Mouse (Mus musculus): ENCODE results near the gene Etv5. TPM values are rescaled to one million over a fixed set of nuclear protein-coding genes. Genes with fewer than 3 reads are reported as not detected.

The Etv5 gene
- polyA plus RNA-seq, 1 experiment from 2014 or later: 15.9 TPM

GRCm38 (mm10) chr16:22417931-22418330 is 21.6 kb downstream of the Etv5 start:
- H3K36me3 ChIP-seq (ENCODE audit: control insufficient read depth, insufficient read depth, low read length): no peaks in the 10 kb centered on the region
- H3K27ac ChIP-seq (replicated peaks; ENCODE audit: low read depth, low read length): no peak overlapping the region
- no peaks in the 10 kb centered on the region for H3K27me3 ChIP-seq (ENCODE audit: control insufficient read depth, insufficient read depth, low read length)
- no peak overlapping the region for H3K9ac ChIP-seq (replicated peaks; ENCODE audit: low read length)
- no peak overlapping the region for H3K4me3 ChIP-seq (replicated peaks; ENCODE audit: low read depth, low read length)
- ATAC-seq (ENCODE audit: low FRiP score, low TSS enrichment): no peak
- 94% methylated on average over 7 of the region's 7 CpGs for WGBS
- no peaks in the 10 kb centered on the region for H3K9me3 ChIP-seq (ENCODE audit: control insufficient read depth, low read length)
- no peaks in the 10 kb centered on the region for H3K4me1 ChIP-seq (ENCODE audit: control insufficient read depth, insufficient read depth, low read length)
- H3K4me2 ChIP-seq (ENCODE audit: low read length): no peak overlapping the region
- no peak for DNase-seq

- Histone ChIP-seq H3K9me3 (ENCODE audit: control insufficient read depth, low read length) (no peaks in the 10 kb centered on the region), H3K27ac (replicated peaks; ENCODE audit: low read depth, low read length) (no peak overlapping the region), H3K4me1 (ENCODE audit: control insufficient read depth, insufficient read depth, low read length) (no peaks in the 10 kb centered on the region), H3K27me3 (ENCODE audit: control insufficient read depth, insufficient read depth, low read length) (no peaks in the 10 kb centered on the region), H3K9ac (replicated peaks; ENCODE audit: low read length) (no peak overlapping the region), H3K4me3 (replicated peaks; ENCODE audit: low read depth, low read length) (no peak overlapping the region), H3K4me2 (ENCODE audit: low read length) (no peak overlapping the region), H3K36me3 (ENCODE audit: control insufficient read depth, insufficient read depth, low read length) (no peaks in the 10 kb centered on the region)
- no peak for ATAC-seq (ENCODE audit: low FRiP score, low TSS enrichment)
- DNase-seq: no peak
- 83% methylated on average over 8 of the region's 8 CpGs for WGBS
Measured at GRCm38 (mm10) chr16:22417044-22417443, 22.5 kb downstream of the Etv5 start.

GRCm38 (mm10) chr16:22416140-22416848 is 23.2 kb downstream of the Etv5 start:
- no peaks in the 10 kb centered on the region for H3K27me3 ChIP-seq (ENCODE audit: control insufficient read depth, insufficient read depth, low read length)
- WGBS: 65% methylated on average over 6 of the region's 6 CpGs
- ATAC-seq (ENCODE audit: low FRiP score, low TSS enrichment) (no peak), DNase-seq (no peak)
- no peak overlapping the region for H3K4me2 ChIP-seq (ENCODE audit: low read length)
- H3K4me1 ChIP-seq (ENCODE audit: control insufficient read depth, insufficient read depth, low read length): no peaks in the 10 kb centered on the region
- H3K36me3 ChIP-seq (ENCODE audit: control insufficient read depth, insufficient read depth, low read length): no peaks in the 10 kb centered on the region
- no peak overlapping the region for H3K4me3 ChIP-seq (replicated peaks; ENCODE audit: low read depth, low read length)
- no peak overlapping the region for H3K9ac ChIP-seq (replicated peaks; ENCODE audit: low read length)
- H3K27ac ChIP-seq (replicated peaks; ENCODE audit: low read depth, low read length): no peak overlapping the region
- H3K9me3 ChIP-seq (ENCODE audit: control insufficient read depth, low read length): no peaks in the 10 kb centered on the region

- no peak for DNase-seq
- Histone ChIP-seq H3K9ac (replicated peaks; ENCODE audit: low read length) (no peak overlapping the region), H3K4me3 (replicated peaks; ENCODE audit: low read depth, low read length) (no peak overlapping the region), H3K36me3 (ENCODE audit: control insufficient read depth, insufficient read depth, low read length) (no peaks in the 10 kb centered on the region), H3K27ac (replicated peaks; ENCODE audit: low read depth, low read length) (no peak overlapping the region), H3K4me2 (ENCODE audit: low read length) (no peak overlapping the region), H3K27me3 (ENCODE audit: control insufficient read depth, insufficient read depth, low read length) (no peaks in the 10 kb centered on the region), H3K4me1 (ENCODE audit: control insufficient read depth, insufficient read depth, low read length) (no peaks in the 10 kb centered on the region), H3K9me3 (ENCODE audit: control insufficient read depth, low read length) (no peaks in the 10 kb centered on the region)
- 87% methylated on average over 9 of the region's 9 CpGs for WGBS
- ATAC-seq (ENCODE audit: low FRiP score, low TSS enrichment): no peak
Measured at GRCm38 (mm10) chr16:22414205-22414754, 25.2 kb downstream of the Etv5 start.

- H3K27me3 ChIP-seq (ENCODE audit: control insufficient read depth, insufficient read depth, low read length): no peaks in the 10 kb centered on the region
- H3K4me1 ChIP-seq (ENCODE audit: control insufficient read depth, insufficient read depth, low read length): no peaks in the 10 kb centered on the region
- H3K4me3 ChIP-seq (replicated peaks; ENCODE audit: low read depth, low read length): no peak overlapping the region
- no peaks in the 10 kb centered on the region for H3K36me3 ChIP-seq (ENCODE audit: control insufficient read depth, insufficient read depth, low read length)
- H3K4me2 ChIP-seq (ENCODE audit: low read length): no peak overlapping the region
- no peak overlapping the region for H3K27ac ChIP-seq (replicated peaks; ENCODE audit: low read depth, low read length)
- WGBS: 50% methylated on average over 16 of the region's 16 CpGs
- DNase-seq (no peak), ATAC-seq (ENCODE audit: low FRiP score, low TSS enrichment) (no peak)
- no peak overlapping the region for H3K9ac ChIP-seq (replicated peaks; ENCODE audit: low read length)
- no peaks in the 10 kb centered on the region for H3K9me3 ChIP-seq (ENCODE audit: control insufficient read depth, low read length)
Measured at GRCm38 (mm10) chr16:22412459-22413229, 26.9 kb downstream of the Etv5 start.

GRCm38 (mm10) chr16:22411764-22412163 is 27.8 kb downstream of the Etv5 start:
- H3K27me3 ChIP-seq (ENCODE audit: control insufficient read depth, insufficient read depth, low read length): no peaks in the 10 kb centered on the region
- no peak overlapping the region for H3K4me3 ChIP-seq (replicated peaks; ENCODE audit: low read depth, low read length)
- H3K27ac ChIP-seq (replicated peaks; ENCODE audit: low read depth, low read length): no peak overlapping the region
- DNase-seq (no peak), ATAC-seq (ENCODE audit: low FRiP score, low TSS enrichment) (no peak)
- no peaks in the 10 kb centered on the region for H3K36me3 ChIP-seq (ENCODE audit: control insufficient read depth, insufficient read depth, low read length)
- no peak overlapping the region for H3K4me2 ChIP-seq (ENCODE audit: low read length)
- H3K9ac ChIP-seq (replicated peaks; ENCODE audit: low read length): no peak overlapping the region
- no peaks in the 10 kb centered on the region for H3K9me3 ChIP-seq (ENCODE audit: control insufficient read depth, low read length)
- 59% methylated on average over 11 of the region's 11 CpGs for WGBS
- H3K4me1 ChIP-seq (ENCODE audit: control insufficient read depth, insufficient read depth, low read length): no peaks in the 10 kb centered on the region

- 90% methylated on average over 5 of the region's 5 CpGs for WGBS
- Histone ChIP-seq H3K27me3 (ENCODE audit: control insufficient read depth, insufficient read depth, low read length) (no peaks in the 10 kb centered on the region), H3K36me3 (ENCODE audit: control insufficient read depth, insufficient read depth, low read length) (no peaks in the 10 kb centered on the region)
Measured at GRCm38 (mm10) chr16:22410000-22410399, 29.5 kb downstream of the Etv5 start.

GRCm38 (mm10) chr16:22408642-22409360 is 30.7 kb downstream of the Etv5 start:
- Histone ChIP-seq H3K4me3 (replicated peaks; ENCODE audit: low read depth, low read length) (no peak overlapping the region), H3K4me2 (ENCODE audit: low read length) (no peak overlapping the region), H3K9me3 (ENCODE audit: control insufficient read depth, low read length) (no peaks in the 10 kb centered on the region), H3K9ac (replicated peaks; ENCODE audit: low read length) (no peak overlapping the region), H3K27me3 (ENCODE audit: control insufficient read depth, insufficient read depth, low read length) (no peaks in the 10 kb centered on the region), H3K4me1 (ENCODE audit: control insufficient read depth, insufficient read depth, low read length) (no peaks in the 10 kb centered on the region), H3K27ac (replicated peaks; ENCODE audit: low read depth, low read length) (no peak overlapping the region), H3K36me3 (ENCODE audit: control insufficient read depth, insufficient read depth, low read length) (no peaks in the 10 kb centered on the region)
- WGBS: 82% methylated on average over 8 of the region's 8 CpGs
- no peak for ATAC-seq (ENCODE audit: low FRiP score, low TSS enrichment)
- no peak for DNase-seq

More at GRCm38 (mm10) chr16:22410000-22410399, 29.5 kb downstream of the Etv5 start:
- no peaks in the 10 kb centered on the region for H3K9me3 ChIP-seq (ENCODE audit: control insufficient read depth, low read length)
- H3K9ac ChIP-seq (replicated peaks; ENCODE audit: low read length): no peak overlapping the region
- no peak overlapping the region for H3K4me3 ChIP-seq (replicated peaks; ENCODE audit: low read depth, low read length)
- no peak overlapping the region for H3K27ac ChIP-seq (replicated peaks; ENCODE audit: low read depth, low read length)
- no peaks in the 10 kb centered on the region for H3K4me1 ChIP-seq (ENCODE audit: control insufficient read depth, insufficient read depth, low read length)
- DNase-seq (no peak), ATAC-seq (ENCODE audit: low FRiP score, low TSS enrichment) (no peak)
- H3K4me2 ChIP-seq (ENCODE audit: low read length): no peak overlapping the region

All from midbrain, embryonic 14.5 days (tissue).